Mouse (Mus musculus): Measurements from ENCODE around the gene Gas2l2. TPM values are rescaled to one million over a fixed set of nuclear protein-coding genes. Genes with fewer than 3 reads are reported as not detected.

Gas2l2 gene
- polyA plus RNA-seq, 1 experiment from 2014 or later, result 0.44 TPM

DNA sequence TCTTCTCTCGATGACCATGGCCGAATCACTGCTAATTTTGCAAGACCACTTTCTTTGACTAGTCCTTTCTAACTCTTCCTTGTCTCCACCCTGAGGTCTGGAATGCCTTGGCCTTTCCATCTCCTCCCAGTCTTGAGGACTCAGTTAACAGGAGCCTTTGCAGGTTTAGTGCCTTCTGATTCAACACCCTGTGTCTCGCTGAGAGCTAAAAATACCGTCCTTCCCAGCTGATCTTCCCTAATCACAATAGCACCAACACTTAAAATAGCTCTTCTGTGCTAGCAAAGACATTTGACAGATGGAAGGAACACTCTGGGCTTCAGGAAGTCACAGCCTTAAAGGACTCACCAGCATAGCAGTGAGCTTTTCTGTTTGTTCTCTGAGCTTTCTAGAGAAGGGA, 36.2 kb downstream of the Gas2l2 start:
- Histone ChIP-seq H3K27me3 (ENCODE audit: control insufficient read depth, insufficient read depth, low read depth, low read length) (no peaks in the 10 kb centered on the region), H3K4me3 (ENCODE audit: low read depth, low read length) (no peak overlapping the region), H3K4me1 (ENCODE audit: control insufficient read depth, insufficient read depth, low read length) (peaks cover 9% of the 10 kb centered on the region), H3K36me3 (ENCODE audit: control insufficient read depth, insufficient read depth, low read length) (peaks cover 18% of the 10 kb centered on the region; the same call in 1 of the 2 replicates), H3K9me3 (replicated peaks; ENCODE audit: control insufficient read depth, low read length, poor library complexity, severe bottlenecking) (no peaks in the 10 kb centered on the region), H3K9ac (ENCODE audit: low read depth, low read length) (no peak overlapping the region), H3K27ac (ENCODE audit: low read length) (no peak overlapping the region), H3K4me2 (ENCODE audit: low read length) (no peak overlapping the region)
- WGBS, result 98% methylated on average over 4 of the region's 4 CpGs
- no peak for ATAC-seq

DNA sequence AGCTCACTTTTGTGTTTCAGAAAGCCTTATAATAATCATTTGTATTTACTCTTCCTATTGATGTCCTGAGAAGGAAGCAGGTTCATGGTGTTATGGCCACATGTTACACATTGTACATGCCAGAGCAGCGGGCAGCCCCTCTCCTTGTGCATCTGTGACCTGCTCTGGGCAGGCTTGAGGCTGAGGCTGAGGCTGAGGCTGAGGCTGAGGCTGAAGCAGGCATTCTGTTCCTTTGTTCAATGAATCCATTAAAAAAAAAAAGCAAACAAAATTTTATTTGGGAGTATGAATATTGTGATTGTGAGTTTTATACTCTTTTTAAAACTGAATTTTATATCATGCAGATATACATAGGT, 45.7 kb downstream of the Gas2l2 start:
- Histone ChIP-seq H3K27me3 (ENCODE audit: control insufficient read depth, insufficient read depth, low read depth, low read length) (no peaks in the 10 kb centered on the region), H3K4me2 (ENCODE audit: low read length) (no peak overlapping the region), H3K9me3 (replicated peaks; ENCODE audit: control insufficient read depth, low read length, poor library complexity, severe bottlenecking) (no peaks in the 10 kb centered on the region), H3K36me3 (ENCODE audit: control insufficient read depth, insufficient read depth, low read length) (peaks cover 6% of the 10 kb centered on the region; the same call in 1 of the 2 replicates), H3K27ac (ENCODE audit: low read length) (no peak overlapping the region), H3K4me1 (ENCODE audit: control insufficient read depth, insufficient read depth, low read length) (0 out of 2 replicates have a peak, but pooled peaks cover 2% of the 10 kb centered on the region), H3K4me3 (ENCODE audit: low read depth, low read length) (no peak overlapping the region), H3K9ac (ENCODE audit: low read depth, low read length) (no peak overlapping the region)
- ATAC-seq, result no peak
- WGBS, result 75% methylated on average over 1 of the region's 1 CpGs

DNA sequence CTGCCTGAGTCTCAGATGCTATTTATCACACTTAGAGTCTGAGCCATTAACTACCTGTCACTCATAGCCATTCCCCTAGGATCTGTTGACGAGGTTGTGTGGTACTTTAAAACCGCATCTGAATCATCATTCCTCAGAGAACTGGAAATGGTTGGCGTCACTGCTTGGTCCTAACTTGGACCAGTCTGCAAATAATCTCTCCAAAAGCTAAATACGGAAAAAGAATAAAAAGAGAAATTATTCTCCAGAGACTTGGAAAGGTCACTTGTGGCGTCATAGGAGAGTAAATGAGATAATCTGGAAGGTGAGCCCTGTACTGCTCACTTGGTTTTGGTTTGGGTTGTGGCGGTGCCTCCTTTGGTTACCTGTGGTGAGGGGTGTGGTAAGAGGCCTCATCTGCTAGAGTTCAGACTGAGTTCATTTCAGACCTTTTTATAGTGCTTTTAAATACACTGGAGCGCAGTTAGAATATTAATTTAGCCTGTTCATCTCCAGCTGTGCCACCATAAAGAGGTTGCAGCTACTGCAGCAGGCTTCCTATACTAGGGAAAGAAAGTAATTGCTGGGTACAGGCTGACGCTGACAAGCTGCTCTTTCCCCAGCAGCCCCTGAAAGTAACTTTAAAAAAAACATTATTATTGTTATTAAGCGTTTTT, 46.3 kb downstream of the Gas2l2 start:
- no peak overlapping the region for H3K27ac ChIP-seq (ENCODE audit: low read length)
- no peaks in the 10 kb centered on the region for H3K27me3 ChIP-seq (ENCODE audit: control insufficient read depth, insufficient read depth, low read depth, low read length)
- no peak for ATAC-seq
- no peak overlapping the region for H3K4me2 ChIP-seq (ENCODE audit: low read length)
- H3K4me1 ChIP-seq (ENCODE audit: control insufficient read depth, insufficient read depth, low read length), result 0 out of 2 replicates have a peak, but pooled peaks cover 2% of the 10 kb centered on the region
- no peak overlapping the region for H3K4me3 ChIP-seq (ENCODE audit: low read depth, low read length)
- H3K36me3 ChIP-seq (ENCODE audit: control insufficient read depth, insufficient read depth, low read length), result peaks cover 7% of the 10 kb centered on the region; the same call in 1 of the 2 replicates
- no peak overlapping the region for H3K9ac ChIP-seq (ENCODE audit: low read depth, low read length)
- WGBS, result 50% methylated on average over 9 of the region's 9 CpGs
- no peaks in the 10 kb centered on the region for H3K9me3 ChIP-seq (replicated peaks; ENCODE audit: control insufficient read depth, low read length, poor library complexity, severe bottlenecking)

DNA sequence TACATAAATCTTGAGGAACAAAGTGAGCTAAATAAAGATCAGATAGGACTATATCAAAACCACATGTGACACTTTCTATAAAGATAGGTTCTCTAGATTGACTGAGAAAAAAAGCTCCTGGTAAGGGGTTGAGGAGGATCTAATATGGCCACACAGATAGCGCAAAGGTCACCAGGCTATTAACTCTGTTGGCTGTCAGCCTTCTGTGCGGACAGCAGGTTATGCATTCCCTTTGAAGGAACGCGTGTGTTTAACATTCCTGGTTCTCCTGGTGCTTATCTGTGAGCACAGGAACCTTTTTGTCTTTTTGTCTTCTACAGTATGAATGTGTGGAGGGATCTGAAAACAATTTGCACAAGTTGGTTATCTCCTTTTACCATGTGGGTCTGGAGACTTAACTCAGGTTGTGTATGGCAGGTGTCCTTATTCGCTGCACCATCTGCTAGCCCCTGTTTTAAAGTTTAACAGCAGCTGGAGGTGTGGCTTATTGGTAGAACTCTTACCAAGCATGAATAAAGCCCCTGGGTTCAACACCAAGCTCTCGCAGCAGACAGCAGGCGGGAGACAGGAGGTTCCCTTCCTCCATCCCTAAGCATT, 49.4 kb downstream of the Gas2l2 start:
- Histone ChIP-seq H3K9me3 (replicated peaks; ENCODE audit: control insufficient read depth, low read length, poor library complexity, severe bottlenecking) (no peaks in the 10 kb centered on the region), H3K27ac (ENCODE audit: low read length) (no peak overlapping the region), H3K4me3 (ENCODE audit: low read depth, low read length) (no peak overlapping the region), H3K4me2 (ENCODE audit: low read length) (no peak overlapping the region), H3K9ac (ENCODE audit: low read depth, low read length) (no peak overlapping the region), H3K27me3 (ENCODE audit: control insufficient read depth, insufficient read depth, low read depth, low read length) (no peaks in the 10 kb centered on the region), H3K4me1 (ENCODE audit: control insufficient read depth, insufficient read depth, low read length) (0 out of 2 replicates have a peak, but pooled peaks cover 2% of the 10 kb centered on the region), H3K36me3 (ENCODE audit: control insufficient read depth, insufficient read depth, low read length) (peaks cover 14% of the 10 kb centered on the region; the same call in 1 of the 2 replicates)
- no peak for ATAC-seq
- WGBS, result 85% methylated on average over 7 of the region's 7 CpGs

Other genes starting within 250 kb of the Gas2l2 start
- 0.14 TPM in 1 of 2 replicates, not detected in the other for gene Slfn3, start 238.1 kb downstream of the Gas2l2 start, polyA plus RNA-seq (2015; fragmentation: Nextera tagmentation; extraction: Ambion mirVana)
- gene Slfn14, start 142.7 kb downstream of the Gas2l2 start, polyA plus RNA-seq (2015; fragmentation: Nextera tagmentation; extraction: Ambion mirVana), result not detected in 2 replicates
- gene Ap2b1, start 130.4 kb downstream of the Gas2l2 start, polyA plus RNA-seq (2015; fragmentation: Nextera tagmentation; extraction: Ambion mirVana), result 135 and 137 TPM in 2 replicates
- gene Pex12, start 126.9 kb downstream of the Gas2l2 start, polyA plus RNA-seq (2015; fragmentation: Nextera tagmentation; extraction: Ambion mirVana), result 16.1 and 16.2 TPM in 2 replicates
- 32.9 and 38.2 TPM in 2 replicates for gene Rasl10b, start 20.3 kb downstream of the Gas2l2 start, polyA plus RNA-seq (2015; fragmentation: Nextera tagmentation; extraction: Ambion mirVana)
- gene 1700020L24Rik, start 8.2 kb upstream of the Gas2l2 start, polyA plus RNA-seq (2015; fragmentation: Nextera tagmentation; extraction: Ambion mirVana), result 0.57 and 0.64 TPM in 2 replicates
- 2.6 and 2.7 TPM in 2 replicates for gene Mmp28, start 33.6 kb upstream of the Gas2l2 start, polyA plus RNA-seq (2015; fragmentation: Nextera tagmentation; extraction: Ambion mirVana)
- 10.9 and 13.0 TPM in 2 replicates for gene Taf15, start 43.6 kb upstream of the Gas2l2 start, polyA plus RNA-seq (2015; fragmentation: Nextera tagmentation; extraction: Ambion mirVana)
- gene Heatr9, start 92.7 kb upstream of the Gas2l2 start, polyA plus RNA-seq (2015; fragmentation: Nextera tagmentation; extraction: Ambion mirVana), result not detected in 2 replicates
- not detected in 2 replicates for gene Ccl5, start 101.1 kb upstream of the Gas2l2 start, polyA plus RNA-seq (2015; fragmentation: Nextera tagmentation; extraction: Ambion mirVana)
- gene Ccl9, start 149.2 kb upstream of the Gas2l2 start, polyA plus RNA-seq (2015; fragmentation: Nextera tagmentation; extraction: Ambion mirVana), result 1.1 and 1.5 TPM in 2 replicates
- gene Ccl6, start 163.6 kb upstream of the Gas2l2 start, polyA plus RNA-seq (2015; fragmentation: Nextera tagmentation; extraction: Ambion mirVana), result 0.88 and 2.0 TPM in 2 replicates
- gene Rpl9-ps1, start 216.2 kb upstream of the Gas2l2 start, polyA plus RNA-seq (2015; fragmentation: Nextera tagmentation; extraction: Ambion mirVana), result not detected in 2 replicates
- 0.75 and 1.5 TPM in 2 replicates for gene Ccl3, start 219.9 kb upstream of the Gas2l2 start, polyA plus RNA-seq (2015; fragmentation: Nextera tagmentation; extraction: Ambion mirVana)
- gene Ccl4, start 233.1 kb upstream of the Gas2l2 start, polyA plus RNA-seq (2015; fragmentation: Nextera tagmentation; extraction: Ambion mirVana), result 0.30 and 0.57 TPM in 2 replicates

Data from midbrain, embryonic 16.5 days (tissue).